Mouse (Mus musculus) liver, embryonic 13.5 days (tissue): ENCODE data around the gene Pdzrn3. TPM values are rescaled to one million over a fixed set of nuclear protein-coding genes. Genes with fewer than 3 reads are reported as not detected.
A peak's percentile ranks its signal among the peaks of the same experiment; 100 is the strongest.

ENCODE experiments used
- ATAC-seq: fragments of 200-750 bp; cut with Nextera tagmentation; 2 replicates; pipeline ENCODE4 v1.8.0; 2017; ENCODE audit warnings: low read depth, mild to moderate bottlenecking, moderate number of reproducible peaks, moderate library complexity
- DNase-seq: peaks from one replicate; pipeline ENCODE4 v3.0.0; 2022
- H3K27ac ChIP-seq: fragments of 300-500 bp; sonication (generic); 2 replicates; pipeline ENCODE4 v1.5.1; 2015; ENCODE audit warnings: moderate library complexity, mild to moderate bottlenecking, inconsistent platforms
- H3K27me3 ChIP-seq: fragments of 300-500 bp; sonication (generic); 2 replicates; pipeline ENCODE4 v1.6.1; 2015; ENCODE audit warnings: mild to moderate bottlenecking, inconsistent platforms
- H3K36me3 ChIP-seq: fragments of 300-500 bp; sonication (generic); 2 replicates; pipeline ENCODE4 v1.6.1; 2015; ENCODE audit warnings: mild to moderate bottlenecking, inconsistent platforms
- H3K4me1 ChIP-seq: fragments of 300-500 bp; sonication (generic); replicated peaks from 2 replicates; pipeline ENCODE4 v1.6.1; 2015; ENCODE audit warnings: inconsistent platforms
- H3K4me2 ChIP-seq: fragments of 300-500 bp; sonication (generic); 2 replicates; pipeline ENCODE4 v1.6.1; 2015; ENCODE audit warnings: inconsistent platforms, mild to moderate bottlenecking, moderate library complexity
- H3K4me3 ChIP-seq: fragments of 300-500 bp; sonication (generic); replicated peaks from 2 replicates; pipeline ENCODE4 v1.5.1; 2015; ENCODE audit warnings: mild to moderate bottlenecking, inconsistent platforms
- H3K9ac ChIP-seq: fragments of 300-500 bp; sonication (generic); 2 replicates; pipeline ENCODE4 v1.6.1; 2015; ENCODE audit warnings: mild to moderate bottlenecking, inconsistent platforms
- H3K9me3 ChIP-seq: fragments of 300-500 bp; sonication (generic); replicated peaks from 2 replicates; pipeline ENCODE4 v1.6.1; 2016; ENCODE audit warnings: inconsistent platforms
- WGBS: fragments of 180-500 bp; shearing (Covaris S2); methylation state at CpG from one replicate; pipeline ENCODE4 v1.1.7; 2015; ENCODE audit not compliant: insufficient replicate concordance; 5-methylcytosine and 5-hydroxymethylcytosine counted together
- polyA plus RNA-seq: library from polyadenylated mRNA; unstranded; fragments of >200 nt; fragmentation: Nextera tagmentation; extraction: Ambion mirVana; gene quantifications from 2 replicates; pipeline ENCODE4 v1.2.1, GENCODE M21; 2015

Gene Pdzrn3
- polyA plus RNA-seq, 1 experiment from 2014 or later: 0.36 TPM

- DNase-seq: no peak
- 66% methylated on average over 7 of the region's 7 CpGs for WGBS
- H3K9me3 ChIP-seq: no peaks in the 10 kb centered on the region
- no peak overlapping the region for H3K27ac ChIP-seq
- H3K4me3 ChIP-seq: no peak overlapping the region
- 0 out of 2 replicates have a peak, but pooled peaks cover 2% of the 10 kb centered on the region for H3K27me3 ChIP-seq
- ATAC-seq: no peak
- no peak overlapping the region for H3K4me2 ChIP-seq
- no peak overlapping the region for H3K9ac ChIP-seq
- no peaks in the 10 kb centered on the region for H3K4me1 ChIP-seq
- no peaks in the 10 kb centered on the region for H3K36me3 ChIP-seq
Observed at GRCm38 (mm10) chr6:101385490-101385889, 7.8 kb upstream of the Pdzrn3 start.

- DNase-seq (no peak), ATAC-seq (no peak)
- H3K4me1 ChIP-seq: no peaks in the 10 kb centered on the region
- H3K27ac ChIP-seq: no peak overlapping the region
- H3K4me3 ChIP-seq: no peak overlapping the region
- WGBS: 56% methylated on average over 7 of the region's 7 CpGs
- peaks cover 8% of the 10 kb centered on the region; the same call in 1 of the 2 replicates for H3K27me3 ChIP-seq
- no peak overlapping the region for H3K4me2 ChIP-seq
- H3K9me3 ChIP-seq: no peaks in the 10 kb centered on the region
- H3K36me3 ChIP-seq: no peaks in the 10 kb centered on the region
- H3K9ac ChIP-seq: no peak overlapping the region
Observed at GRCm38 (mm10) chr6:101384958-101385357, 7.3 kb upstream of the Pdzrn3 start.

GRCm38 (mm10) chr6:101384476-101384875 is 6.8 kb upstream of the Pdzrn3 start:
- ATAC-seq: no peak
- no peaks in the 10 kb centered on the region for H3K36me3 ChIP-seq
- H3K4me2 ChIP-seq: no peak overlapping the region
- no peak overlapping the region for H3K4me3 ChIP-seq
- no peak for DNase-seq
- no peaks in the 10 kb centered on the region for H3K9me3 ChIP-seq
- WGBS: 62% methylated on average over 6 of the region's 6 CpGs
- H3K9ac ChIP-seq: no peak overlapping the region
- no peak overlapping the region for H3K27ac ChIP-seq
- H3K27me3 ChIP-seq: peaks cover 12% of the 10 kb centered on the region
- no peaks in the 10 kb centered on the region for H3K4me1 ChIP-seq

- H3K4me2 ChIP-seq: no peak overlapping the region
- no peaks in the 10 kb centered on the region for H3K36me3 ChIP-seq
- H3K9ac ChIP-seq: no peak overlapping the region
- H3K4me3 ChIP-seq: no peak overlapping the region
- H3K27me3 ChIP-seq: peaks cover 25% of the 10 kb centered on the region
- DNase-seq: no peak
- H3K27ac ChIP-seq: no peak overlapping the region
- WGBS: 64% methylated on average over 4 of the region's 4 CpGs
- ATAC-seq: no peak
- H3K4me1 ChIP-seq: no peaks in the 10 kb centered on the region
- H3K9me3 ChIP-seq: no peaks in the 10 kb centered on the region
Observed at GRCm38 (mm10) chr6:101382891-101383290, 5.2 kb upstream of the Pdzrn3 start.

- DNase-seq: no peak
- ATAC-seq: no peak
- WGBS: 35% methylated on average over 3 of the region's 3 CpGs
- Histone ChIP-seq H3K4me1 (0 out of 2 replicates have a peak, but pooled peaks cover 4% of the 10 kb centered on the region), H3K4me3 (no peak overlapping the region), H3K27me3 (peaks cover 44% of the 10 kb centered on the region), H3K27ac (no peak overlapping the region), H3K9ac (no peak overlapping the region), H3K9me3 (no peaks in the 10 kb centered on the region), H3K4me2 (no peak overlapping the region), H3K36me3 (no peaks in the 10 kb centered on the region)
Observed at GRCm38 (mm10) chr6:101379546-101379945, 1.8 kb upstream of the Pdzrn3 start.

GRCm38 (mm10) chr6:101377935-101378609 is 375 bp upstream of the Pdzrn3 start:
- DNase-seq: no peak
- under 1% methylated on average over 27 of the region's 29 CpGs for WGBS
- peak overlapping the region; percentile 43 for H3K27ac ChIP-seq

GRCm38 (mm10) chr6:101376511-101377166 is 1.1 kb downstream of the Pdzrn3 start:
- Histone ChIP-seq H3K27me3 (peaks cover 44% of the 10 kb centered on the region), H3K4me2 (peak overlapping the region; percentile 60), H3K36me3 (no peaks in the 10 kb centered on the region), H3K9ac (no peak overlapping the region), H3K4me3 (peak overlapping the region; percentile 52), H3K27ac (no peak overlapping the region), H3K9me3 (no peaks in the 10 kb centered on the region), H3K4me1 (0 out of 2 replicates have a peak, but pooled peaks cover 4% of the 10 kb centered on the region)
- 0 out of 2 replicates have a peak, but pooled peaks have one; percentile 21 for ATAC-seq
- no peak for DNase-seq
- 8% methylated on average over 10 of the region's 10 CpGs for WGBS

More at GRCm38 (mm10) chr6:101377935-101378609, 375 bp upstream of the Pdzrn3 start:
- peak overlapping the region; percentile 52 for H3K4me3 ChIP-seq
- peak overlapping the region; percentile 60 for H3K4me2 ChIP-seq
- 0 out of 2 replicates have a peak, but pooled peaks cover 4% of the 10 kb centered on the region for H3K4me1 ChIP-seq
- no peaks in the 10 kb centered on the region for H3K9me3 ChIP-seq
- ATAC-seq: peak; percentile 56
- no peaks in the 10 kb centered on the region for H3K36me3 ChIP-seq
- peak overlapping the region; percentile 47; the same call in 1 of the 2 replicates for H3K9ac ChIP-seq
- H3K27me3 ChIP-seq: peaks cover 44% of the 10 kb centered on the region

- H3K4me3 ChIP-seq: peak overlapping the region; percentile 52; the same call in 1 of the 2 replicates
Observed at GRCm38 (mm10) chr6:101376049-101376448, 1.6 kb downstream of the Pdzrn3 start.

GRCm38 (mm10) chr6:101374721-101375120 is 3.0 kb downstream of the Pdzrn3 start:
- Histone ChIP-seq H3K27ac (peak overlapping the region; percentile 29; the same call in 1 of the 2 replicates), H3K9me3 (no peaks in the 10 kb centered on the region), H3K27me3 (peaks cover 34% of the 10 kb centered on the region), H3K4me3 (no peak overlapping the region), H3K36me3 (no peaks in the 10 kb centered on the region), H3K4me2 (peak overlapping the region; percentile 23; the same call in 1 of the 2 replicates), H3K4me1 (0 out of 2 replicates have a peak, but pooled peaks cover 4% of the 10 kb centered on the region), H3K9ac (no peak overlapping the region)
- 26% methylated on average over 7 of the region's 7 CpGs for WGBS
- peak; percentile 39; the same call in 1 of the 2 replicates for ATAC-seq
- no peak for DNase-seq

More at GRCm38 (mm10) chr6:101376049-101376448, 1.6 kb downstream of the Pdzrn3 start:
- DNase-seq: no peak
- no peak overlapping the region for H3K27ac ChIP-seq
- 0 out of 2 replicates have a peak, but pooled peaks cover 4% of the 10 kb centered on the region for H3K4me1 ChIP-seq
- no peak for ATAC-seq
- H3K4me2 ChIP-seq: 0 out of 2 replicates have a peak overlapping the region, but pooled peaks have one; percentile 60
- WGBS: 38% methylated on average over 10 of the region's 10 CpGs
- H3K9me3 ChIP-seq: no peaks in the 10 kb centered on the region
- H3K36me3 ChIP-seq: no peaks in the 10 kb centered on the region
- no peak overlapping the region for H3K9ac ChIP-seq
- peaks cover 44% of the 10 kb centered on the region for H3K27me3 ChIP-seq

- DNase-seq (no peak), ATAC-seq (no peak)
- H3K27me3 ChIP-seq: peaks cover 29% of the 10 kb centered on the region
- no peaks in the 10 kb centered on the region for H3K36me3 ChIP-seq
- H3K27ac ChIP-seq: no peak overlapping the region
- H3K4me2 ChIP-seq: no peak overlapping the region
- H3K4me1 ChIP-seq: 0 out of 2 replicates have a peak, but pooled peaks cover 4% of the 10 kb centered on the region
- no peaks in the 10 kb centered on the region for H3K9me3 ChIP-seq
- H3K4me3 ChIP-seq: no peak overlapping the region
- no peak overlapping the region for H3K9ac ChIP-seq
- 38% methylated on average over 1 of the region's 1 CpGs for WGBS
Observed at GRCm38 (mm10) chr6:101374186-101374585, 3.5 kb downstream of the Pdzrn3 start.

- Histone ChIP-seq H3K27ac (no peak overlapping the region), H3K9ac (no peak overlapping the region), H3K9me3 (no peaks in the 10 kb centered on the region), H3K4me2 (no peak overlapping the region), H3K4me3 (no peak overlapping the region), H3K27me3 (peaks cover 20% of the 10 kb centered on the region), H3K4me1 (0 out of 2 replicates have a peak, but pooled peaks cover 4% of the 10 kb centered on the region), H3K36me3 (no peaks in the 10 kb centered on the region)
- 67% methylated on average over 5 of the region's 5 CpGs for WGBS
- ATAC-seq (no peak), DNase-seq (no peak)
Observed at GRCm38 (mm10) chr6:101372982-101373381, 4.7 kb downstream of the Pdzrn3 start.
